Mouse (Mus musculus): ENCODE data around the gene Hunk. TPM values are rescaled to one million over a fixed set of nuclear protein-coding genes. Genes with fewer than 3 reads are reported as not detected.
A peak's percentile ranks its signal among the peaks of the same experiment; 100 is the strongest.

The Hunk gene
- total and polyA plus RNA-seq, 2 experiments from 2014 or later, result 5.2 to 20.6 TPM

- Histone ChIP-seq H3K4me1 (ENCODE audit: insufficient read depth) (no peaks in the 10 kb centered on the region), H3K27ac (ENCODE audit: low read depth, low read length) (no peak overlapping the region), H3K9ac (no peak overlapping the region), H3K4me3 (ENCODE audit: low read depth, low read length) (no peak overlapping the region), H3K4me2 (ENCODE audit: low read depth) (no peak overlapping the region), H3K9me3 (ENCODE audit: low read length) (no peaks in the 10 kb centered on the region), H3K27me3 (ENCODE audit: insufficient read depth, low read length) (no peaks in the 10 kb centered on the region), H3K36me3 (ENCODE audit: insufficient read depth) (peaks cover 21% of the 10 kb centered on the region)
- ATAC-seq, result no peak
- no peak for TF ChIP-seq CTCF (IDR thresholded peaks at IDR 0.05; ENCODE audit: low read depth)
- 93% methylated on average over 5 of the region's 5 CpGs for WGBS
- DNase-seq, result no peak
These were observed 79.3 kb downstream of the Hunk start for GRCm38 (mm10) chr16:90465154-90465553.

GRCm38 (mm10) chr16:90468286-90468685 is 82.5 kb downstream of the Hunk start:
- H3K9me3 ChIP-seq (ENCODE audit: low read length), result no peaks in the 10 kb centered on the region
- H3K4me2 ChIP-seq (ENCODE audit: low read depth), result no peak overlapping the region
- no peak for DNase-seq
- peaks cover 33% of the 10 kb centered on the region for H3K36me3 ChIP-seq (ENCODE audit: insufficient read depth)
- H3K9ac ChIP-seq, result no peak overlapping the region
- H3K4me1 ChIP-seq (ENCODE audit: insufficient read depth), result no peaks in the 10 kb centered on the region
- no peak overlapping the region for H3K27ac ChIP-seq (ENCODE audit: low read depth, low read length)
- H3K27me3 ChIP-seq (ENCODE audit: insufficient read depth, low read length), result no peaks in the 10 kb centered on the region
- no peak for TF ChIP-seq CTCF (IDR thresholded peaks at IDR 0.05; ENCODE audit: low read depth)
- no peak for ATAC-seq
- no peak overlapping the region for H3K4me3 ChIP-seq (ENCODE audit: low read depth, low read length)
- 84% methylated on average over 5 of the region's 5 CpGs for WGBS

GRCm38 (mm10) chr16:90475701-90476229 is 90.0 kb downstream of the Hunk start:
- ATAC-seq, result no peak

GRCm38 (mm10) chr16:90481612-90482011 is 95.8 kb downstream of the Hunk start:
- DNase-seq (no peak), ATAC-seq (no peak)
- Histone ChIP-seq H3K27me3 (ENCODE audit: insufficient read depth, low read length) (no peaks in the 10 kb centered on the region), H3K4me1 (ENCODE audit: insufficient read depth) (no peaks in the 10 kb centered on the region), H3K9me3 (ENCODE audit: low read length) (no peaks in the 10 kb centered on the region), H3K27ac (ENCODE audit: low read depth, low read length) (no peak overlapping the region), H3K4me3 (ENCODE audit: low read depth, low read length) (no peak overlapping the region), H3K9ac (no peak overlapping the region), H3K36me3 (ENCODE audit: insufficient read depth) (peaks cover 52% of the 10 kb centered on the region), H3K4me2 (ENCODE audit: low read depth) (no peak overlapping the region)
- WGBS, result 95% methylated on average over 5 of the region's 5 CpGs
- no peak for TF ChIP-seq CTCF (IDR thresholded peaks at IDR 0.05; ENCODE audit: low read depth)

More at GRCm38 (mm10) chr16:90475701-90476229, 90.0 kb downstream of the Hunk start:
- no peaks in the 10 kb centered on the region for H3K9me3 ChIP-seq (ENCODE audit: low read length)
- H3K27me3 ChIP-seq (ENCODE audit: insufficient read depth, low read length), result no peaks in the 10 kb centered on the region
- WGBS, result 88% methylated on average over 16 of the region's 16 CpGs
- no peak overlapping the region for H3K4me2 ChIP-seq (ENCODE audit: low read depth)
- H3K36me3 ChIP-seq (ENCODE audit: insufficient read depth), result peaks cover 56% of the 10 kb centered on the region
- no peak overlapping the region for H3K27ac ChIP-seq (ENCODE audit: low read depth, low read length)
- TF ChIP-seq CTCF (IDR thresholded peaks at IDR 0.05; ENCODE audit: low read depth), result no peak
- no peak overlapping the region for H3K9ac ChIP-seq
- DNase-seq, result no peak
- H3K4me1 ChIP-seq (ENCODE audit: insufficient read depth), result no peaks in the 10 kb centered on the region
- H3K4me3 ChIP-seq (ENCODE audit: low read depth, low read length), result no peak overlapping the region

GRCm38 (mm10) chr16:90483341-90483740 is 97.5 kb downstream of the Hunk start:
- WGBS, result 80% methylated on average over 6 of the region's 6 CpGs

GRCm38 (mm10) chr16:90485125-90485524 is 99.3 kb downstream of the Hunk start:
- H3K27ac ChIP-seq (ENCODE audit: low read depth, low read length), result no peak overlapping the region
- H3K4me3 ChIP-seq (ENCODE audit: low read depth, low read length), result no peak overlapping the region

More at GRCm38 (mm10) chr16:90483341-90483740, 97.5 kb downstream of the Hunk start:
- Histone ChIP-seq H3K4me2 (ENCODE audit: low read depth) (no peak overlapping the region), H3K9me3 (ENCODE audit: low read length) (no peaks in the 10 kb centered on the region), H3K36me3 (ENCODE audit: insufficient read depth) (peaks cover 41% of the 10 kb centered on the region), H3K27me3 (ENCODE audit: insufficient read depth, low read length) (no peaks in the 10 kb centered on the region), H3K4me1 (ENCODE audit: insufficient read depth) (no peaks in the 10 kb centered on the region), H3K27ac (ENCODE audit: low read depth, low read length) (no peak overlapping the region), H3K4me3 (ENCODE audit: low read depth, low read length) (no peak overlapping the region), H3K9ac (no peak overlapping the region)
- DNase-seq (no peak), ATAC-seq (peak; percentile 45)
- TF ChIP-seq CTCF (IDR thresholded peaks at IDR 0.05; ENCODE audit: low read depth), result no peak

GRCm38 (mm10) chr16:90485599-90485998 is 99.8 kb downstream of the Hunk start:
- Histone ChIP-seq H3K27me3 (ENCODE audit: insufficient read depth, low read length) (no peaks in the 10 kb centered on the region), H3K4me2 (ENCODE audit: low read depth) (no peak overlapping the region), H3K4me1 (ENCODE audit: insufficient read depth) (no peaks in the 10 kb centered on the region), H3K9me3 (ENCODE audit: low read length) (no peaks in the 10 kb centered on the region), H3K9ac (no peak overlapping the region), H3K27ac (ENCODE audit: low read depth, low read length) (no peak overlapping the region), H3K4me3 (ENCODE audit: low read depth, low read length) (no peak overlapping the region), H3K36me3 (ENCODE audit: insufficient read depth) (peaks cover 52% of the 10 kb centered on the region)
- TF ChIP-seq CTCF (IDR thresholded peaks at IDR 0.05; ENCODE audit: low read depth), result no peak
- no peak for ATAC-seq
- WGBS, result 87% methylated on average over 4 of the region's 4 CpGs
- no peak for DNase-seq

More at GRCm38 (mm10) chr16:90485125-90485524, 99.3 kb downstream of the Hunk start:
- H3K27me3 ChIP-seq (ENCODE audit: insufficient read depth, low read length), result no peaks in the 10 kb centered on the region
- no peak overlapping the region for H3K9ac ChIP-seq
- DNase-seq, result peak; percentile 44
- ATAC-seq, result peak; percentile 56; the same call in 1 of the 2 replicates
- H3K4me1 ChIP-seq (ENCODE audit: insufficient read depth), result no peaks in the 10 kb centered on the region
- H3K4me2 ChIP-seq (ENCODE audit: low read depth), result no peak overlapping the region
- H3K36me3 ChIP-seq (ENCODE audit: insufficient read depth), result peaks cover 55% of the 10 kb centered on the region
- no peak for TF ChIP-seq CTCF (IDR thresholded peaks at IDR 0.05; ENCODE audit: low read depth)
- no peaks in the 10 kb centered on the region for H3K9me3 ChIP-seq (ENCODE audit: low read length)
- 42% methylated on average over 7 of the region's 7 CpGs for WGBS
